Mouse (Mus musculus): ENCODE results near the gene Hhat.

- TF ChIP-seq CTCF (IDR thresholded peaks at IDR 0.05; ENCODE audit: insufficient read depth, low read depth, low read length) (no peak), POLR2A (IDR thresholded peaks at IDR 0.05; ENCODE audit: insufficient read depth, low read depth, low read length) (no peak)
These were observed 25.4 kb upstream of the Hhat start for GRCm38 (mm10) chr1:192796201-192797010.

Data from olfactory bulb, adult 2 months (tissue).